Mouse (Mus musculus): ENCODE data around the gene Cct4. TPM values are rescaled to one million over a fixed set of nuclear protein-coding genes. Genes with fewer than 3 reads are reported as not detected.

Gene Cct4
- total RNA-seq, 4 experiments from 2014 or later = 93.7 to 125 (median 110) TPM

DNA sequence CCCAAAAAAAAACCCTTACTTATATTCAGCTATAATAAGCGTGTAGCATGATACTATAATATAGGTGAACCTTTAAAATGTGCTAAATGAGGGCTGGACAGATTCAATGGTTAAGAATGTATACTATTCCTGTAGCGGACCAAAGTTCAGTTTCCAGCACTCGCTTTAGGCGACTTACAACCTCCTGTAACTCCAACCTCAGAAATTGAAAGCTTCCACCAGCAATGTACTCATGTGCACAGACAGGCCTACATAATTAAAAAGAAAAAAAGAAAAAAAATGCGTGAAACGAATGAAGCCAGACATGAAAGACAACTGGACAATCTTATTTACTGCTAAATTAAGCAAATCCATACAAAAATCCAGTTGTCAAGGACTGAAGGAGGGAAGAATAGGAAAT, 7.5 kb upstream of the Cct4 start:
- no peak for DNase-seq (ENCODE audit: low spot score in 2 of 2)

DNA sequence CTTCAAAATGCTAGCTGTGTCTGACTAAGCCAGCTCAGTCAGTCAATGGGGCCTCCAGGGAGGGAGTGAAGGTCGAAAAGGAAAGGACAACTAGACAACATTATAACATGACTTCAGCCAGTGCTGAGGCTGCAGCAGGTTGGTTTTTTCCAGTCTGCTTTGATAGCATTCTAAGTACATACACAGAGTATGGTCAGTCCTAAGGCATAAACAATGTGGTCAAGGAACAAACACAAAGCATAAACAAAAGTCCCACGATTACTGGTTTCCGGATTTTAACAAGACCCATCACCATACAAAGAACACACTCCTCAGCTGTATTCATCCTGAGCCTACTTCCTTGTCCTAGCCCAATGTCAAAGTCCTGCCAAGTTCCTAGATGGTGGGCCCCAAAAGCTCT, 4.8 kb upstream of the Cct4 start:
- DNase-seq (ENCODE audit: low spot score in 2 of 2) = no peak

DNA sequence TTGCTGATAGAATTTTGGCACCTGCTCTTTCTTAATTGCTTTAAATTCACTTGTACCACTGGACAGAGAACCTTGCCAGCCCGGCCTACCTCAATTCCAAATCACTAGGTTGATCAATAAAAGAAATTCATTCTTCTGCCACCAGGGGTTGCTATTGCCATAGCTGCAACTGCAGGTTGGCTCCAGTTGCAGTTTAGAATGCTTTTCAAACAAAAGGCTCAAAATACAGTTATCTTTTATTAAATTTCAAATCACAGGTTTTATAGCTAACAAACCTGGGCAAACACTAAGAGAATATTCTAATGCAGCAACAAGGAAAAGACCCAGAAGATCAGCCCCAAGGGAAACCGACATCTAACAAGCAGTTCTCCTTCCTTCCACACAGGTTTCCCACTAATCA, 3.0 kb upstream of the Cct4 start:
- DNase-seq (ENCODE audit: low spot score in 2 of 2) = peak in 1 of 2 experiments; percentile 26

DNA sequence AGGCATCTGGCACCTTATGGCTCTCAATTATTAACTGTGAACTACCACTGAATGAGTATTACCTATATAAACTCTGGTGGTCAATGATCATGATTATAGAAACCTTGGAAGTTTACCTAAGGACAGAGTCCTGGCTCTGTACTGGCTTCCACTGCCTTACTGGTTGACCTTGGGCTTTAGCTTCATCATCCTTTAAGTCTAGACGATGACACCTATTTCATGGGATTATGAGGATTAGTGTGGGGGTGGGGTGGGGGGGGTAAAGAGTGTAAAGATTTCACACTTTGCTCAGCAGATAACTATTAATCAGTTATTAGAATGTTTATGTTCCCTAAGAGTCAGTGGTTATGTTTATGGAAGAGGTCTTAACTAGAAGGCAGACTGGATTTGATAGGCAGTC, 533 bp upstream of the Cct4 start:
- no peak for DNase-seq (ENCODE audit: low spot score in 2 of 2)

DNA sequence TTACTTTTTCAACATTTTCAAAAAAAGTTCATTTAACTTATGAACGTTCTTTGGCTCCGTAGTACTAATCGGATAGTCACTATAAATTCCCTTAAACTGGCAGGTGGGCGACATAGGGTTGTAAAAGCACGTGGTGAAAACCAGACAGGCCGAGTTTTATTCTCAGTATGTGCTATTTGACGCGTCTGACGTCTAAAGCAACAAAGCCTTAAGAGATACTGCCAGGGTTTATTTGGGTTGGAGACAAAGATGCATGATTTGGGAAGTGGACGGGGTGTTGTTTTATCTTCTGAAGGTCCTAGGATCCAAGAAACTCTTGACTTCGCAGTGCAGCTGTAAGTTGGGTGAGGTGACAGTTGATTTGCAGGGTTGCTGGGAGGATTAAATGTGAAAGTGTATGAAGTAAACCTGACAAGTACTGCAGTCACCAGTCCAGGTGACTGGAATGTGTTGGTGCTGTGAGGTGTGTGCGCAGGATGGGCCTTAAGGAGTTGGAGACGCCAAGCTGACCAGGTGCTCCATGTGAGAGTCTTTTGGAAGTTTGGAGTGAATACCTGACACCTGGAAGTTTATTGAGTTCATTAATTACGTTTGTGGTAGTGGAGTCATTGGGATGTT, 1.0 kb downstream of the Cct4 start:
- no peak for DNase-seq (ENCODE audit: low spot score in 2 of 2)

DNA sequence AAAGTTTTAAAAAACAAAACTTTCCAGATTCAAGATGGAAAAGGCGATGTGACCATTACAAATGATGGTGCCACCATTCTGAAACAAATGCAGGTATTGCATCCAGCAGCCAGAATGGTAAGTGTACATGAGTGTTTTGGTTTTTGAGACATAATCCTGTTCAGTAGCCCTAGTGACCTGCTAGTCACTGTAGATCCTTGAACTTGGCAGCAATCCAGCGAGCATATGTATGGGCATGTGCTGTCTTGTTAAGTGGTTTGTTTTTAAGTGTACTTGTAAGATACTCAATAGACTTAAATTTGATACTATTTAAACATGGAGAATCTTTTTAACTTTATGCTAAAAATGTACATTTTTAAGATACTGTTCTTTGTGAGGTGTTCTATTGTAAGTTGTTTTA, 4.0 kb downstream of the Cct4 start:
- DNase-seq (ENCODE audit: low spot score in 2 of 2) = no peak

DNA sequence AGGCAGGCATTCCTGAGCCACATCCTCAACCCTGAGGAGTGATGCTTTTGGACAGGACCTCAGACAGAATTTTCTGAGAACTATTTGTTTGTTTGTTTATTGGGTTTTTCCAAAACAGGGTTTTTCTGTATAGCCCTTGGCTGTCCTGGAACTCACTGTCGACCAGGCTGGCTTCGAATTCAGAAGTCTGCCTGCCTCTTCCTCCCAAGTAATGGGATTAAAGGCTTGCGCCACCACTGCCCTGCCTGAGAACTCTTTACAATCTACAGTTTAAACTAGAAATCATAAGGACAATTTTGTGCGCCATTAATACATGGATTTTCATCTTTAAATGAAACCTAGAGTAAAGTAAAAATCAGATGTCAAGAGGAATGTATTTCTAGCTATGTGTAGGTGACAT, 5.1 kb downstream of the Cct4 start:
- no peak for DNase-seq (ENCODE audit: low spot score in 2 of 2)

DNA sequence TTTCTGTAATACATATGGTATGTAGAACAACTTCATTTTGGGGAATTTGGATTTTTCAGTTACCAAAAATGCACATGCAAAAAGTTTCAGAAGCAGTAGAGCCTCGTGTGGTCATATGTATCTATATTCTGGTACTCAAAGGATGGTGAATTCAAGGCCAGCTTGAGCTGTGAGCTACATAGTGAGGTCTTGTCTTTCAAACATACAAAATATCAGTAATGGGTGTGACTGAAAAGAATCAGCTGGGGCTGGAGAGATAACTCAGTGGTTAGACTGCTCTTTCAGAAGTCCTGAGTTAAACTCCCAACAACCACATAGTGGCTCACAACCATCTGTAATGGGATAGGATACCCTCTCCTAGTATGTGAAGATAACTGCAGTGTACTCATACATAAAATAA, 8.0 kb downstream of the Cct4 start:
- no peak for DNase-seq (ENCODE audit: low spot score in 2 of 2)

DNA sequence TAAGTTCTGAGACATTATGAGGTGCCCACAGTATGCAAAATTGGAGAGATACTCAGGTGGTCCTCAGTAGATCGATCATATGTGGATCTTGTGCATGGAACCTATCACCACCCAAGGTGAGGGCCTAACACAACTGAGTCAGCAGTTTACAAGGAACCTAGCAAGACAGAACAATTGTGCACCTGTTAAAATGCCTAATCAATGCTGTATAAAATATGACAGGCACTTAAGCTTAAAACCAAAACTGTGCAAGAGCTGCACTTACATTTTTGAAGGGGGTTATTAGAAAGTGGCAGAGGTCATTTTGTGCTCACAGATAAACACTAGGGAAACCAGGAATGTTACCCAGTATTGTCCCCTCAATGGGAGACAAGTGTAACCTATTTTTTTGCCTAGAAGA, 15.0 kb downstream of the Cct4 start:
- no peak for DNase-seq (ENCODE audit: low spot score in 2 of 2)

DNA sequence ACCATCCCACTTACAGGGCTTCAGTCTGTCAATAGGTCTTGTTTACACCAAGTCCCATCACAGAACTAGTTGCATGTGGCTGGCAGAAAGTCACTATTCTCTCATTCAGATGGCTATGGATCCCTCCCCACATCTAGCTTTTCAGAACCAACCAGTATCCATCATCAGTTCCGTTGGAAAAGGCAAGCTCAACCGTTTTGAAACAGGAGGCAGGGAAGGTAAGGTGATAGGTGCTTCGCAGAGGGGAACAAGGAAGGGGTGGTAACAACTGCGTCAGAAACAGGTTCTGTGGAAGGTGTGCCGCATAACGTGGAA, 16.8 kb downstream of the Cct4 start:
- DNase-seq (ENCODE audit: low spot score in 2 of 2) = no peak

DNA sequence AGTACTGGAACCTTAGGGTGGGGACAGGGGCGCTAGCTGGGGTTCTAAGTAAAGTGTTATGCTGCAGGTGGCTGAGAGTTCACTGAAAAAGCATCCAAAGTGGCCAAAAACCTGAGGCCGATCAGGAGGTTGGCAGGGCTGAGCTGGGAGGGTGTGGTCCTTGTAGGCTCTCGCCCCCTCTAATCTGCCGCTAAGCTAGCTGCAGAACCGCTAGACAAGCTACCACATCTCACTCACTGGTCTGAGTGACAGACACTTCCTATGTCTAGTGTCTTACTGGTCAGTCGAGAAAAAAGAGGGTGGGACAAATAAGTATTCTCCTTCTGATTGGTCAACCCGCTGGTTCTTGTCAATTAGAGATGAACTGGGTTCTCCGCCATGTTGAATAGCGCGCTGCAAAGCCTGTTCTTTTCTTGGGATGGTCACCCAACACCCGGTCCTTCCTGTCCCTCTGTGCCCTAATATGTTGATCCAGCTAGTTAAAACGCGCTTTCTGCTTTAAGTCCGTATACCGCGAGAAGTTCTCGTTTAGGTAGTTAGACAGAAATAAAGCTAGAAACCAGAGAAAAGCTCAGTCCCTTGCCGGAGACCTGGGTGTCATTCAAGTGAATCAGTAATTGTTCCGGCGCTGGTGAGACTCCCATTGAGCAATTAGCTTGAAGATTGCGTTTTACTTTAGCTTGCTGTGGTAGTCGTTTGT, 17.3 kb downstream of the Cct4 start, which contains the start of gene Fam161a:
Fam161a (plus strand) TSS at position 51 of the 700 bp plus-strand sequence.
- DNase-seq (ENCODE audit: low spot score in 2 of 2) = peak; percentile 83 to 91

DNA sequence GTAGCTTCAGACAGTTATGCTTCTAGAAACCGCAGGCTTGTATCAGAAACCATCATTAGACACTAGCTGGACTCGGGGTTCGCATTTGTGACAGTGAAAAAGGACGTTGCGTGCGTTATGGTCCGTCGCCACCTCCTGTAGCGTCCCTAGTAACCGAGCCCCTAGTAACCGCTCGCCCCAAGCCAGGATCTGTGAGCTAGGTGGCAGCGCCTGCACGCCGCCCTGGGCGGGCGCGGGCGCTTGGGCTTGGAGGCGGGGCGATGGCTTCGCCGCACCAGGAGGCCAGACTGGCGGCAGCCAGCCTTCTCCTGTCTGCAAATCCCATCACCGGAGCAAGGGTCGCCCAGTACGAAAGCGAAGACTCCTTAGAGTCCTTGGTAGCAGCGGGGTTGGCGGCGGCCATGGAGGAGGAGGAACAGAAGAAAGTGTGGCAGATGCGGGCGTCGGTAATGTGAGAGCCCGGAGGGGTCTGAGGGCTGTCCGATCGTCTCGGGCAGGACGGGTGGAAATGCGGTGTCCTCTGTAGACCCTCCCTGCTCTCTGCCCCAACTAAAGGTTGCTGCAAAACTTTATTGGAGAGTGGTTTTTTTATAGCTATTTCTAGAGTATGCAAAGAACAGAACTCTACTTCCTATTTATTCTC, 18.0 kb downstream of the Cct4 start:
- peak; percentile 75 to 81 for DNase-seq (ENCODE audit: low spot score in 2 of 2)

DNA sequence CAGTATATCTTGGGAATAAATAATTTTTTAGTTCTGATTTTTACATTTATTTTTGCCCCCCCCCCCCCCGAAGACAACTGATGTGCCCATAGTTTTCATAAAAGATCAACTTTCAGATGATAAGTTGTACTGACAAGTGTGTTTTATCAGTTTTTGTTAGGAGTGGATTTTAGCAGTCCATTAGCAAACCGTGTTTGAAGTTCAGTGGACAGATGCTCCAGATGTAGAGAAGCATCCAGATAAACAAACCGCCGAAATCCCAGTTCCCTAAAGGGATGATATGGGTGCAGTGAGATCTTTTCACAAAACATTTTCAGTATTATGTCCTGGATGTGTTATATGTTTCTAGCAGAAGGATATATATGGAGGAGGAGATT, 18.5 kb downstream of the Cct4 start:
- DNase-seq (ENCODE audit: low spot score in 2 of 2) = no peak

DNA sequence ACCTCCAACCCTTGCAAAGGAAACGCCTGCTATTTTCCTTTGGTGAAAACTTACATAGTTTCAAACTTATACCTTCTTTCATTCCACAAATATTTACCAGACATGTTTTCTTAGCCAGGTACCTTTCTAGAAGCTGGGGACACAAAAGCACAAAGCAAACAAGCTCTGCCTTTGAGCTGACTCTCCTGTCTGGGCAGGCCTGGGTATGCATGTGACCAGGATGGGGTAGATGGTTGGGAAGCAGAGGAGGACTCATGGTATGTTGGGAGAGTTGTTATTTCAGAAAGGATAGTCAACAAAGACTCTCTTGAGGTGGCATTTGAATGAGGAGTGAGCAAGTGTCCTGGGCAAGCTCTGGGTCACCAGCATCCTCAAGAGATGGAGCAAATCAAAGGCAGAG, 22.8 kb downstream of the Cct4 start:
- no peak for DNase-seq (ENCODE audit: low spot score in 2 of 2)

DNA sequence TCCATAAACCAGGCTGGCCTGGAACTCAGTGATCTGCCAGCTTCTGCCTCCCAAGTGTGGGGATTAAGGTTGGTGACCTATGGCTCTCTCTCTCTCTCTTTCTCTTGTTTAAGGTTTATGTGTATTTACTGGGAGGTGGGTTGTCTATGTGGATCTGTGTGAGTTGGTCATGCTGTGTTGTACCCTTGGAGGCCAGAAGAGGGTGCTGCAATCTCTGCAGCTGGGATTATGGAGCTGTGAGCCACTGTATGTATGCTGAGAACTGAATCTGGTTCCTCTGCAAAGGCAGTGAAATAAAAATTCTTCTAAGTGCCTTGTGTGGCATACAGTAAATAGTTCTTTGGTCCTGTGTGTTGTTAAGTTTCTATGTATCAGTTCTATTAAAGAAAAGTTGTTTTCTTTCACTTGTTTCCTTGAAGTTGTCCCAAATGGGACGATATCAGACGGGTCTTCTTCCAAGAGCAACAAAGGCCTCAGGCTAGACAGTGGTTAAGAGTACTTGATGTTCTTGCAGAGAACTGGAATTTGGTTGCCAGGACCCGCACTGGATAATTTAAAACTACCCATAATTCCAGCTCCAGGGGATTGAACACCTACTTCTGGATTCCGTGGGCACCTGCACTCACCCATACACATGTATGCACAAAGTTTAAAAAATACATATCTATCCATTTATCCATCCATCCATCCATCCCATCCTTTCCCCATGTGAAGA, 23.4 kb downstream of the Cct4 start:
- no peak for DNase-seq (ENCODE audit: low spot score in 2 of 2)

DNA sequence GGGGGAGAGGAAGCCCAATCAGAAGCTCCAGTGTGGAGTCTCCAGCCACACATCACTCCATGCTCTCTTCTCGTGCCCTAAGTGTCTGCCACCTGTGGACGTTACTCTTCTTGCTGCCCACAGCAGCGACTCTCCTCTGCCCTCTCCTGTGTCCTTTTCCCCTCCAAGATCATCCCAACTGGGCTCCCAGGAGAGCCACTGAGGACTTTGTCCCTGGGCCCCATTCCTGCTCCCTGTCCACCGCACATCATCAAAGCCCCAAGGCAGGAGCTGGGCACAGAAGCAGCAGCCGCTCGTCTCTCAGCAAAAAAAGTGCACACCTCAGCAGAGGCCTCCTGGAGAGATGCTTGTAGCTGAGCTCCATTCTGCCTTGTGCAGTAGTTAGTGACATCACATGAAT, 24.7 kb downstream of the Cct4 start:
- DNase-seq (ENCODE audit: low spot score in 2 of 2) = no peak

DNA sequence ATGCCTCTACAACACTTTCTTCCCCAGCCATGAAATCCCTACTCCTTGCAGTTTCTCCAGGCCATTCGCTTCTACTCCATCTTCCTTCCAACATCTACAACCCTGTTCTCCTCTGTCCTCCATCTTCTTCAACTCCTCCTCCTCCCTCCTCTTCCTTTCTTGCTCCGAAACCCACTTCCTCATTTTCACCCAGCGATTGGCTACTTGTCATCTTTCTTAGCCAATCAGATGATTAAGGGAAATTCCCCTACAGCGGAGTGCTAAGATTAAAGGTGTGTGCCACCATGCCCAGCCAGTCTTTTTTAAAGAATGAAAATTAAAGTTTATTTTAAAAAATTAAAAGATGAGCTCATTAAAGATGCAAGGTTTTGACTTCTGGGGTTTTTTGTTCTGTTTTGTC, 27.6 kb downstream of the Cct4 start:
- no peak for DNase-seq (ENCODE audit: low spot score in 2 of 2)

DNA sequence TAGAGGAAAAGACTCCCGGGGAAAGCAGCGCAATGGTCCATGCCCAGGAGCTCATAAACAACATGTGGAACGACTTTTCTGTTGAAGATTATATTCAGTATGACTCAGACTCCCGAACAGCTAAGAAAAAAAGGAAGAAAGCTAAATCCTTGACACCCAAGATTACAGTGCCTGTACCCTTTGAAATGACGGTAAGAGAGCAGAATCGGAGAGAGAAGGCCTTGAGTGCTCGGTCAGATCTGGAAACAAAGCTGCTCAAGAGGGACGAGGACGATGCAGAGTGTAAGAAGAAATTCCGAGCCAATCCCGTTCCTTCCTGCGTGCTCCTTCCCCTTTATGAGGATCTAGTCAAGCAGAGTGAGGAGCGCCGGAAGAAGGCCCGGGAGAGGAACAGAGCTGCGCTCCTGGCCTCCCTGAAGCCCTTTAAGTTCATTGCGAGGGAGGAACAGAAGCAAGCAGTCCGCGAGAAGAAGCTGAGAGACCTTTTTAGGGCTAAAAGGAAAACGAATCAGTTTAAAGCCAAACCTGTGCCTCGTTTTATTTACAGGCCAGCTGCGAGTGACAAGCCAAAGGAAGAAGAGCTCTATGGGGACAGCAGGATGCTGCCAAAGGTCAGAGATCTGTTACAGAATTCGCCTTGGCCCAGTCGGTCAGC, 29.9 kb downstream of the Cct4 start:
- no peak for DNase-seq (ENCODE audit: low spot score in 2 of 2)

DNA sequence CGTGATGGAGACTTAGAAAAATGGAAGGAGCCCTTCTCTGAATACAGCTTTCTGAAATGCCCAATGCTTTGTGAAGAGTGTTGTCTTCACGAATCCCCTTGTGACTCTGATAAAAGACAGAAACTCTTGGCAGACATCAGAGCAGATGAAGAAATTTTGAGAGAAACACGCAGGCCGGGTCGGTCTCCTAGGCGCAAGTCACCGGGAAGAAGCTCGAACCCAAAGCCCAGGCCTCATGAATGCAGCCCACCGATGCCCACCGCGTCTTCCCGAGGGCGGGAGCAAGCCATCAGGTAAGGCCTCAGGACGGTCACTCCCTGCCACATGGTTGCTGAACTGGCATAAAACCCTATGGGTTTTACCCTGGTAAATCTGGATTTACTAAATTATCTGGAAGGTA, 30.5 kb downstream of the Cct4 start:
- DNase-seq (ENCODE audit: low spot score in 2 of 2) = no peak

DNA sequence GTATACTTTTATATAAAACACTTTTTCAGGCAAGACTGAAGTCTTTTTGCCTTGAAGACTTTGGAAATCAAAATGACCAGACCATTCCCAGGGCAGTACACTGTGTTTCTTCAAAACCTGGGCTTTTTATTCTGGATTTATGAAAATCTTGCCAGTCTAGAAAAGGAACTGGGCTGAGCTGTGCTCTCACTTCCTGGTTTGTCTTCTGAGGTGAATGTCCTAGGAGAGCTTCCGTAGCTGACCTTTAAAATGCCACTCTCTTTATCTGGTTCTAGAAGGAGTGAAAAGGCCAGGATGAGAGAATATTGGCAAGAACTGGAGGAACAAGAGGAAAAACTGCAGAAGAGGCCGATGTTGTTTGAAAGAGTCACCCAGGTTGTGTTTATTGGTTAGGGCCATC, 32.8 kb downstream of the Cct4 start:
- no peak for DNase-seq (ENCODE audit: low spot score in 2 of 2)

DNA sequence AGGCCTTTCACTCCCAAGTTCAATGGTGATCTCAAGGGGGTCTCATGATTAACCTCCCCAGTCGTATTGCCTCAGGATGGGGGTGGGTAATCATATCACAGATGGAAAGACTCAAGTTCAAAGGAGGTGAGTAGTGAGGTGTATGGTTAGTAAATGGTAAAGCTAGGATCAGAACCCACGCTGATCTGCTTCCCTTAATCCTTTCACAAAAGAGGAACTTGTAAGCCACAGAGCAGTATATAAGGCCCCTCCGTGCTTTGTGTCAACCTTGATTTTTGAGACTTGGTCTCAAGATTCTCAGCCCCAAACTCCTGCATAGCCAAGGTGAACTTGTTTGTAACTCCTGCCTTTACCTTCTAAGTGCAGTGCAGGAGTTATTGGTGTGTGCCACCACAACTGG, 33.9 kb downstream of the Cct4 start:
- DNase-seq (ENCODE audit: low spot score in 2 of 2) = no peak

DNA sequence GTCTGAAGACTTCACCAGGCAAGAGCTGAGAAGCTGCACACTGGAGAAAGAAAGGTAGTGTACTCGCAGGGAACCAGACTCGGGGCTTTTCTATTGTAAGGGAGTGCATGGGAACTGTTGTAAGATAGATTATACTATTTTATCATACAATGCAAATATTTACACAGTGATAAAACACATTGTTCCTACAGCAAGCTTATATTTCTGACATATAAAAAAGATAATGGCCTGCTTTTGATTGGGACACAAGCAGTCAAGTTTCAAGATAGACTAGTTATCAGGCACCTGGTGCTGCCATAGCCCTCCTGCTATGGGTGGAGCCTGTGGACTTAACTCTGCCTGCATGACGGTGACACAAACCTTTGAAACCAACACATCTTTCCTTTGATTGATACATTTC, 38.6 kb downstream of the Cct4 start:
- DNase-seq (ENCODE audit: low spot score in 2 of 2) = no peak

Data from layer of hippocampus, adult 8-10 months (tissue).